Mouse (Mus musculus) spleen, adult 2 months (tissue): ENCODE measurements around the gene Lbp. TPM values are rescaled to one million over a fixed set of nuclear protein-coding genes. Genes with fewer than 3 reads are reported as not detected.
A peak's percentile ranks its signal among the peaks of the same experiment; 100 is the strongest.

Experiments used
- DNase-seq, 2 experiments: peaks; one replicate each; pipeline versions ENCODE4 v3.0.0 to v3.0.0-alpha.2; 2012 to 2021; ENCODE audit warnings: low spot score in 2 of 2, low read depth in 1 of 2
- H3K27ac ChIP-seq: fragments of 200-500 bp; 2 replicates; pipeline ENCODE4 v1.5.1; 2012; ENCODE audit warnings: low read length, inconsistent platforms; ENCODE audit not compliant: insufficient read depth
- H3K27me3 ChIP-seq: fragments of 200-500 bp; 2 replicates; pipeline ENCODE4 v1.6.1; 2012; ENCODE audit warnings: mild to moderate bottlenecking, moderate library complexity, low read length, inconsistent platforms; ENCODE audit not compliant: control insufficient read depth, insufficient read depth
- H3K36me3 ChIP-seq: fragments of 200-500 bp; 2 replicates; pipeline ENCODE4 v1.6.1; 2012; ENCODE audit warnings: mild to moderate bottlenecking, low read length, inconsistent platforms; ENCODE audit not compliant: control insufficient read depth, insufficient read depth
- H3K4me1 ChIP-seq: fragments of 200-500 bp; 2 replicates; pipeline ENCODE4 v1.6.1; 2011; ENCODE audit warnings: inconsistent platforms; ENCODE audit not compliant: control insufficient read depth, insufficient read depth, insufficient read length
- H3K4me3 ChIP-seq: fragments of 200-500 bp; 2 replicates; pipeline ENCODE4 v1.5.1; 2011; ENCODE audit warnings: mild to moderate bottlenecking, inconsistent platforms; ENCODE audit not compliant: insufficient read depth, insufficient read length; ENCODE audit errors: extremely low read depth
- CTCF ChIP-seq: fragments of 200-500 bp; IDR thresholded peaks from 2 replicates; pipeline ENCODE4 v1.5.1; 2011; ENCODE audit warnings: mild to moderate bottlenecking, inconsistent platforms; ENCODE audit not compliant: insufficient read depth, insufficient read length, insufficient replicate concordance; ENCODE audit errors: extremely low read depth
- POLR2A ChIP-seq: fragments of 200-500 bp; IDR thresholded peaks from 2 replicates; pipeline ENCODE4 v1.6.1; 2011; ENCODE audit warnings: low read depth, low read length, inconsistent platforms
- WGBS: fragments of 180-500 bp; shearing (Covaris S2); methylation state at CpG from one replicate; pipeline ENCODE4 v1.1.7; 2018; 5-methylcytosine and 5-hydroxymethylcytosine counted together
- polyA plus RNA-seq: library from polyadenylated mRNA; depleted of rRNA; stranded (reverse); fragments of >200 nt; gene quantifications from 2 replicates; pipeline ENCODE4 v1.2.3, GENCODE M21; 2012; rRNA removed

Lbp gene
- polyA plus RNA-seq, 1 experiment = 3.3 TPM

- TF ChIP-seq CTCF = no peak
- TF ChIP-seq POLR2A = no peak
- no peak for DNase-seq
- WGBS = 74% methylated on average over 7 of the region's 7 CpGs
- Histone ChIP-seq H3K27ac (no peak overlapping the region), H3K4me1 (no peaks in the 10 kb centered on the region), H3K4me3 (no peak overlapping the region), H3K36me3 (no peaks in the 10 kb centered on the region), H3K27me3 (no peaks in the 10 kb centered on the region)
These were observed 70.5 kb downstream of the Lbp start for GRCm38 (mm10) chr2:158376798-158377197.

GRCm38 (mm10) chr2:158377811-158378210 is 71.5 kb downstream of the Lbp start:
- TF ChIP-seq CTCF (no peak), POLR2A (no peak)
- 72% methylated on average over 1 of the region's 1 CpGs for WGBS

GRCm38 (mm10) chr2:158379354-158380078 is 73.2 kb downstream of the Lbp start:
- H3K27ac ChIP-seq = no peak overlapping the region
- TF ChIP-seq POLR2A (no peak), CTCF (peak; percentile 57; the same call in 1 of the 2 replicates)
- no peak overlapping the region for H3K4me3 ChIP-seq
- peak; percentile 53 to 59 for DNase-seq
- no peaks in the 10 kb centered on the region for H3K36me3 ChIP-seq
- H3K27me3 ChIP-seq = no peaks in the 10 kb centered on the region
- no peaks in the 10 kb centered on the region for H3K4me1 ChIP-seq
- 52% methylated on average over 13 of the region's 13 CpGs for WGBS

More at GRCm38 (mm10) chr2:158377811-158378210, 71.5 kb downstream of the Lbp start:
- H3K27me3 ChIP-seq = no peaks in the 10 kb centered on the region
- no peaks in the 10 kb centered on the region for H3K4me1 ChIP-seq
- H3K27ac ChIP-seq = no peak overlapping the region
- H3K4me3 ChIP-seq = no peak overlapping the region
- no peaks in the 10 kb centered on the region for H3K36me3 ChIP-seq
- DNase-seq = no peak

Other genes starting within 250 kb of the Lbp start
- 53.3 and 66.9 TPM in 2 replicates for gene Tgm2, start 160.1 kb upstream of the Lbp start, polyA plus RNA-seq
- gene D630003M21Rik, start 77.3 kb upstream of the Lbp start, polyA plus RNA-seq = 0.58 and 0.62 TPM in 2 replicates
- 0.07 TPM in 1 of 2 replicates, not detected in the other for gene Bpi, start 48.4 kb upstream of the Lbp start, polyA plus RNA-seq
- 0.04 and 0.11 TPM in 2 replicates for gene Snhg11, start 69.1 kb downstream of the Lbp start, polyA plus RNA-seq
- 14.8 and 18.9 TPM in 2 replicates for gene Ralgapb, start 103.4 kb downstream of the Lbp start, polyA plus RNA-seq
- gene Adig, start 196.1 kb downstream of the Lbp start, polyA plus RNA-seq = 0.65 and 0.67 TPM in 2 replicates
- 0.06 TPM in 1 of 2 replicates, not detected in the other for gene Arhgap40, start 206.3 kb downstream of the Lbp start, polyA plus RNA-seq